Mouse (Mus musculus) hindbrain, embryonic 10.5 days (tissue): ENCODE measurements around the gene Tbc1d13. TPM values are rescaled to one million over a fixed set of nuclear protein-coding genes. Genes with fewer than 3 reads are reported as not detected.
"Not testable (repeated sequence)": the region's sequence is repeated elsewhere in the genome, so short reads cannot be mapped to it uniquely, and the experiment has no call there.

Experiments
- DNase-seq: peaks from one replicate; pipeline ENCODE4 v3.0.0-alpha.2; 2017; ENCODE audit warnings: low spot score
- H3K27ac ChIP-seq: fragments of 300-500 bp; sonication (generic); 2 replicates; pipeline ENCODE4 v1.5.1; 2016; ENCODE audit warnings: mild to moderate bottlenecking, moderate library complexity
- H3K27me3 ChIP-seq: fragments of 300-500 bp; sonication (generic); 2 replicates; pipeline ENCODE4 v1.6.1; 2016; ENCODE audit warnings: mild to moderate bottlenecking; ENCODE audit not compliant: poor library complexity, insufficient read depth, severe bottlenecking
- H3K36me3 ChIP-seq: fragments of 300-500 bp; sonication (generic); 2 replicates; pipeline ENCODE4 v1.6.1; 2016; ENCODE audit warnings: mild to moderate bottlenecking, moderate library complexity
- H3K4me1 ChIP-seq: fragments of 300-500 bp; sonication (generic); replicated peaks from 2 replicates; pipeline ENCODE4 v1.6.1; 2016; ENCODE audit warnings: mild to moderate bottlenecking
- H3K4me3 ChIP-seq: fragments of 300-500 bp; sonication (generic); 2 replicates; pipeline ENCODE4 v1.5.1; 2016; ENCODE audit warnings: mild to moderate bottlenecking, moderate library complexity
- H3K9me3 ChIP-seq: fragments of 300-500 bp; sonication (generic); 2 replicates; pipeline ENCODE4 v1.6.1; 2016; ENCODE audit warnings: mild to moderate bottlenecking, moderate library complexity
- WGBS: fragments of 180-500 bp; shearing (Covaris S2); methylation state at CpG from one replicate; pipeline ENCODE4 v1.1.7; 2016; 5-methylcytosine and 5-hydroxymethylcytosine counted together
- polyA plus RNA-seq: library from polyadenylated mRNA; unstranded; fragments of >200 nt; fragmentation: Nextera tagmentation; extraction: Ambion mirVana; gene quantifications from 2 replicates; pipeline ENCODE4 v1.2.1, GENCODE M21; 2016

The Tbc1d13 gene
- polyA plus RNA-seq, 1 experiment from 2014 or later: 10.2 TPM

GRCm38 (mm10) chr2:30108260-30108659, 25.3 kb upstream of the Tbc1d13 start:
- no peaks in the 10 kb centered on the region for H3K9me3 ChIP-seq
- no peak overlapping the region for H3K27ac ChIP-seq

GRCm38 (mm10) chr2:30111500-30111899, 22.0 kb upstream of the Tbc1d13 start:
- H3K4me1 ChIP-seq: no peaks in the 10 kb centered on the region
- no peaks in the 10 kb centered on the region for H3K27me3 ChIP-seq
- H3K9me3 ChIP-seq: no peaks in the 10 kb centered on the region
- no peak for DNase-seq
- H3K4me3 ChIP-seq: no peak overlapping the region
- H3K36me3 ChIP-seq: peaks cover 73% of the 10 kb centered on the region
- no peak overlapping the region for H3K27ac ChIP-seq
- 91% methylated on average over 2 of the region's 2 CpGs for WGBS

More at GRCm38 (mm10) chr2:30108260-30108659, 25.3 kb upstream of the Tbc1d13 start:
- peaks cover 93% of the 10 kb centered on the region for H3K36me3 ChIP-seq
- H3K27me3 ChIP-seq: no peaks in the 10 kb centered on the region
- H3K4me1 ChIP-seq: no peaks in the 10 kb centered on the region
- WGBS: 94% methylated on average over 4 of the region's 4 CpGs
- DNase-seq: no peak
- H3K4me3 ChIP-seq: no peak overlapping the region

GRCm38 (mm10) chr2:30112564-30112963, 21.0 kb upstream of the Tbc1d13 start:
- Histone ChIP-seq H3K27ac (no peak overlapping the region), H3K4me3 (no peak overlapping the region), H3K9me3 (no peaks in the 10 kb centered on the region), H3K4me1 (no peaks in the 10 kb centered on the region), H3K36me3 (peaks cover 62% of the 10 kb centered on the region), H3K27me3 (no peaks in the 10 kb centered on the region)
- no peak for DNase-seq
- 86% methylated on average over 5 of the region's 5 CpGs for WGBS

GRCm38 (mm10) chr2:30119641-30120051, 13.9 kb upstream of the Tbc1d13 start:
- Histone ChIP-seq H3K36me3 (peaks cover 10% of the 10 kb centered on the region; the same call in 1 of the 2 replicates), H3K4me3 (no peak overlapping the region), H3K27ac (peak overlapping the region; percentile 71), H3K4me1 (peaks cover 38% of the 10 kb centered on the region), H3K27me3 (no peaks in the 10 kb centered on the region), H3K9me3 (no peaks in the 10 kb centered on the region)
- WGBS: 20% methylated on average over 6 of the region's 6 CpGs
- no peak for DNase-seq

GRCm38 (mm10) chr2:30120269-30120668, 13.3 kb upstream of the Tbc1d13 start:
- Histone ChIP-seq H3K36me3 (0 out of 2 replicates have a peak, but pooled peaks cover 5% of the 10 kb centered on the region), H3K27ac (peak overlapping the region; percentile 71), H3K27me3 (no peaks in the 10 kb centered on the region), H3K4me1 (peaks cover 44% of the 10 kb centered on the region), H3K4me3 (no peak overlapping the region), H3K9me3 (no peaks in the 10 kb centered on the region)
- WGBS: 86% methylated on average over 4 of the region's 4 CpGs
- no peak for DNase-seq

- 0 out of 2 replicates have a peak, but pooled peaks cover 5% of the 10 kb centered on the region for H3K36me3 ChIP-seq
- H3K27ac ChIP-seq: no peak overlapping the region
- DNase-seq: no peak
- no peaks in the 10 kb centered on the region for H3K9me3 ChIP-seq
- WGBS: 86% methylated on average over 5 of the region's 5 CpGs
- no peak overlapping the region for H3K4me3 ChIP-seq
- peaks cover 45% of the 10 kb centered on the region for H3K4me1 ChIP-seq
- no peaks in the 10 kb centered on the region for H3K27me3 ChIP-seq
These were observed 10.8 kb upstream of the Tbc1d13 start for GRCm38 (mm10) chr2:30122766-30123165.

GRCm38 (mm10) chr2:30123729-30124471, 9.6 kb upstream of the Tbc1d13 start:
- H3K9me3 ChIP-seq: no peaks in the 10 kb centered on the region
- H3K27ac ChIP-seq: peak overlapping the region; percentile 95
- H3K4me3 ChIP-seq: peak overlapping the region; percentile 93
- no peaks in the 10 kb centered on the region for H3K27me3 ChIP-seq
- no peak for DNase-seq
- WGBS: 2% methylated on average over 44 of the region's 44 CpGs
- 0 out of 2 replicates have a peak, but pooled peaks cover 5% of the 10 kb centered on the region for H3K36me3 ChIP-seq
- H3K4me1 ChIP-seq: peaks cover 43% of the 10 kb centered on the region

- DNase-seq: peak; percentile 93
- Histone ChIP-seq H3K27me3 (no peaks in the 10 kb centered on the region), H3K4me3 (peak within 1 kb of the TSS; percentile 93), H3K4me1 (peaks cover 36% of the 10 kb centered on the region), H3K27ac (peak within 1 kb of the TSS; percentile 95), H3K36me3 (0 out of 2 replicates have a peak, but pooled peaks cover 5% of the 10 kb centered on the region), H3K9me3 (no peaks in the 10 kb centered on the region)
- 10% methylated on average over 31 of the region's 31 CpGs for WGBS
These were observed 8.9 kb upstream of the Tbc1d13 start, which contains the start of gene Zer1 for GRCm38 (mm10) chr2:30124472-30125274. Gene Zer1, minus strand, starts transcription at chr2:30124585.

- peak; percentile 14 for DNase-seq
- H3K4me1 ChIP-seq: peaks cover 24% of the 10 kb centered on the region
- H3K9me3 ChIP-seq: no peaks in the 10 kb centered on the region
- H3K27ac ChIP-seq: no peak overlapping the region
- H3K27me3 ChIP-seq: no peaks in the 10 kb centered on the region
- no peaks in the 10 kb centered on the region for H3K36me3 ChIP-seq
- WGBS: 31% methylated on average over 2 of the region's 2 CpGs
- H3K4me3 ChIP-seq: no peak overlapping the region
These were observed 4.8 kb upstream of the Tbc1d13 start for GRCm38 (mm10) chr2:30128789-30129188.

- WGBS: 84% methylated on average over 4 of the region's 4 CpGs
- Histone ChIP-seq H3K27me3 (no peaks in the 10 kb centered on the region), H3K4me3 (no peak overlapping the region), H3K4me1 (peaks cover 24% of the 10 kb centered on the region), H3K9me3 (no peaks in the 10 kb centered on the region), H3K36me3 (peaks cover under 1% of the 10 kb centered on the region; the same call in 1 of the 2 replicates), H3K27ac (no peak overlapping the region)
- DNase-seq: no peak
These were observed 3.4 kb upstream of the Tbc1d13 start for GRCm38 (mm10) chr2:30130156-30130555.

GRCm38 (mm10) chr2:30131240-30131639, 2.3 kb upstream of the Tbc1d13 start:
- DNase-seq, H3K27me3 ChIP-seq, H3K4me3 ChIP-seq, H3K27ac ChIP-seq, H3K9me3 ChIP-seq: not testable (repeated sequence)
- H3K4me1 ChIP-seq: peaks cover 26% of the 10 kb centered on the region
- H3K36me3 ChIP-seq: peaks cover 12% of the 10 kb centered on the region
- WGBS: 73% methylated on average over 5 of the region's 5 CpGs

GRCm38 (mm10) chr2:30132801-30133612, 539 bp upstream of the Tbc1d13 start:
- Histone ChIP-seq H3K4me1 (peaks cover 26% of the 10 kb centered on the region), H3K9me3 (no peaks in the 10 kb centered on the region), H3K4me3 (peak overlapping the region; percentile 97), H3K27ac (peak overlapping the region; percentile 94), H3K36me3 (peaks cover 29% of the 10 kb centered on the region), H3K27me3 (no peaks in the 10 kb centered on the region)
- no peak for DNase-seq
- 29% methylated on average over 16 of the region's 16 CpGs for WGBS
